Mouse (Mus musculus) thymus, adult 2 months (tissue): ENCODE data around the gene Mrpl27. TPM values are rescaled to one million over a fixed set of nuclear protein-coding genes. Genes with fewer than 3 reads are reported as not detected.
"Not testable (repeated sequence)": the region's sequence is repeated elsewhere in the genome, so short reads cannot be mapped to it uniquely, and the experiment has no call there.

Experiments used
- DNase-seq: peaks from one replicate; pipeline ENCODE4 v3.0.0; 2021
- H3K27ac ChIP-seq: fragments of 200-500 bp; 2 replicates; pipeline ENCODE4 v1.5.1; 2012; ENCODE audit warnings: low read length, control low read depth; ENCODE audit not compliant: control insufficient read depth, insufficient read depth
- H3K27me3 ChIP-seq: fragments of 200-500 bp; 2 replicates; pipeline ENCODE4 v1.6.1; 2012; ENCODE audit warnings: mild to moderate bottlenecking, low read length, moderate library complexity, mixed read lengths; ENCODE audit not compliant: control insufficient read depth, insufficient read depth
- H3K36me3 ChIP-seq: fragments of 200-500 bp; 2 replicates; pipeline ENCODE4 v1.6.1; 2012; ENCODE audit warnings: mild to moderate bottlenecking, low read length, moderate library complexity; ENCODE audit not compliant: control insufficient read depth, insufficient read depth
- H3K4me1 ChIP-seq: fragments of 200-500 bp; replicated peaks from 2 replicates; pipeline ENCODE4 v1.6.1; 2012; ENCODE audit warnings: low read length; ENCODE audit not compliant: control insufficient read depth, insufficient read depth
- H3K4me3 ChIP-seq: fragments of 200-500 bp; 2 replicates; pipeline ENCODE4 v1.5.1; 2012; ENCODE audit warnings: mild to moderate bottlenecking, low read length, control low read depth, moderate library complexity; ENCODE audit not compliant: control insufficient read depth, insufficient read depth
- CTCF ChIP-seq: fragments of 200-500 bp; IDR thresholded peaks from 2 replicates; pipeline ENCODE4 v1.5.1; 2012; ENCODE audit warnings: mild to moderate bottlenecking, control low read depth, low read length, moderate library complexity, borderline replicate concordance; ENCODE audit not compliant: control insufficient read depth, poor library complexity, insufficient read depth; ENCODE audit errors: extremely low read depth
- POLR2A ChIP-seq: fragments of 200-500 bp; IDR thresholded peaks from 2 replicates; pipeline ENCODE4 v1.6.1; 2012; ENCODE audit warnings: mild to moderate bottlenecking, low read length, control low read depth, moderate library complexity; ENCODE audit not compliant: control insufficient read depth, poor library complexity, insufficient read depth; ENCODE audit errors: extremely low read depth
- WGBS: fragments of 180-500 bp; shearing (Covaris S2); methylation state at CpG from one replicate; pipeline ENCODE4 v1.1.7; 2018; 5-methylcytosine and 5-hydroxymethylcytosine counted together
- polyA plus RNA-seq: library from polyadenylated mRNA; depleted of rRNA; stranded (reverse); fragments of >200 nt; gene quantifications from 2 replicates; pipeline ENCODE4 v1.2.3, GENCODE M21; 2012

Mrpl27 gene
- polyA plus RNA-seq, 1 experiment: 33.9 TPM

DNA sequence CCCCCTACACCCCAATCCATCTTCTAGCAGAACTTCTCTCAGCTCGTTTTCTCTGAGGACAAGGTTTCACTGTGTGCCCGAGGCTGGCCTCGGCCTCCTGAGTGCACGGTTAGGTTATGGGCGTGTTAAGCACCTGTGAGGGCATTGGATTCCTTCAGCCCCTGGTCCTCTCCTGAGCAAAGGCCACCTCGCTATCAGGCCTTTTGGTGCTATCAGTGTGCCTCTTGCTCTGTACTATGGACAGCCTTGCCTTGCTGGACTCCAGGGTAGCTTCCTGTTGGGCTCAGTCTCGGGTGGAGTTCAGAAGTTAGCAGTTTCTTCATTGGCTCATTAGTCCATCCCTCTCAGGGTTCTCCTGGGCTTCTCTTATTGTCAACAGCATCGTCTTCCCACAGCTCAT is 20.6 kb upstream of the Mrpl27 start:
- Histone ChIP-seq H3K4me1 (peaks cover 11% of the 10 kb centered on the region), H3K27me3 (no peaks in the 10 kb centered on the region), H3K27ac (no peak overlapping the region), H3K36me3 (peaks cover 49% of the 10 kb centered on the region), H3K4me3 (no peak overlapping the region)
- WGBS: 95% methylated on average over 8 of the region's 8 CpGs
- TF ChIP-seq CTCF: no peak
- no peak for TF ChIP-seq POLR2A
- DNase-seq: no peak

- H3K27ac ChIP-seq: no peak overlapping the region
- H3K36me3 ChIP-seq: peaks cover 64% of the 10 kb centered on the region
- DNase-seq: no peak
- peaks cover 11% of the 10 kb centered on the region for H3K4me1 ChIP-seq
- no peaks in the 10 kb centered on the region for H3K27me3 ChIP-seq
- 94% methylated on average over 5 of the region's 5 CpGs for WGBS
- TF ChIP-seq POLR2A: no peak
- no peak for TF ChIP-seq CTCF
- no peak overlapping the region for H3K4me3 ChIP-seq
Observed at GRCm38 (mm10) chr11:94634431-94634830, 19.1 kb upstream of the Mrpl27 start.

- DNase-seq: no peak
- Histone ChIP-seq H3K27me3 (no peaks in the 10 kb centered on the region), H3K36me3 (peaks cover 53% of the 10 kb centered on the region), H3K27ac (no peak overlapping the region), H3K4me1 (no peaks in the 10 kb centered on the region), H3K4me3 (no peak overlapping the region)
- TF ChIP-seq POLR2A (no peak), CTCF (no peak)
- 96% methylated on average over 8 of the region's 8 CpGs for WGBS
Observed at GRCm38 (mm10) chr11:94644461-94645219, 8.9 kb upstream of the Mrpl27 start.

DNA sequence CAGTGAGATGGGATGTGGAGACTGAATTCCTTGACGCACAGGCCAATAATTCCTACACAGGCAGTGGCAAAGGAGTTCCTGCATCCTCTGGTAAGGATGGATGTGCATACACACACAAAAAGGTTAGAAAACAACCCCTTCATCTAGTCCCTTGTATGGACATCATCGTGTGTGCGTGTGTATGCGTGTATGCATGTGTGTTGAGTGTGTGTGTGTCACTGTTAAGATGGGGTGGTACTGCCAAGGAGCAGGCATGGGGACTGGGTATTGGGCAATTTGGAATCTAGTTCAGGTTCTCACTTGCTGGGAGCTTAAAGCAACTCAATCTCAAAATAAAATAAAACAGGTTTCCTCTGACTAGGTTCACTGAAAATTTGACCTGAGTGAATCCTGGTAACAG is 7.1 kb upstream of the Mrpl27 start:
- WGBS: 99% methylated on average over 4 of the region's 4 CpGs
- H3K36me3 ChIP-seq: peaks cover 41% of the 10 kb centered on the region
- H3K4me1 ChIP-seq: no peaks in the 10 kb centered on the region
- no peak overlapping the region for H3K27ac ChIP-seq
- TF ChIP-seq POLR2A: no peak
- no peak for TF ChIP-seq CTCF
- no peak overlapping the region for H3K4me3 ChIP-seq
- no peak for DNase-seq
- H3K27me3 ChIP-seq: no peaks in the 10 kb centered on the region

- whole genome bisulfite sequencing: 97% methylated on average over 5 of the region's 7 CpGs
- H3K27ac ChIP-seq, H3K36me3 ChIP-seq: not testable (repeated sequence)
Observed at GRCm38 (mm10) chr11:94651241-94651640, 2.3 kb upstream of the Mrpl27 start.

GRCm38 (mm10) chr11:94652973-94653372 is 594 bp upstream of the Mrpl27 start:
- H3K36me3 ChIP-seq: peaks cover under 1% of the 10 kb centered on the region
- 61% methylated on average over 8 of the region's 8 CpGs for WGBS
- H3K27ac ChIP-seq: no peak overlapping the region
- TF ChIP-seq CTCF (no peak), POLR2A (no peak)
- no peak overlapping the region for H3K4me3 ChIP-seq
- H3K4me1 ChIP-seq: peaks cover 2% of the 10 kb centered on the region; the same call in 1 of the 2 replicates
- DNase-seq: no peak
- no peaks in the 10 kb centered on the region for H3K27me3 ChIP-seq

More at GRCm38 (mm10) chr11:94651241-94651640, 2.3 kb upstream of the Mrpl27 start:
- H3K4me1 ChIP-seq, DNase-seq, H3K27me3 ChIP-seq, H3K4me3 ChIP-seq: not testable (repeated sequence)

DNA sequence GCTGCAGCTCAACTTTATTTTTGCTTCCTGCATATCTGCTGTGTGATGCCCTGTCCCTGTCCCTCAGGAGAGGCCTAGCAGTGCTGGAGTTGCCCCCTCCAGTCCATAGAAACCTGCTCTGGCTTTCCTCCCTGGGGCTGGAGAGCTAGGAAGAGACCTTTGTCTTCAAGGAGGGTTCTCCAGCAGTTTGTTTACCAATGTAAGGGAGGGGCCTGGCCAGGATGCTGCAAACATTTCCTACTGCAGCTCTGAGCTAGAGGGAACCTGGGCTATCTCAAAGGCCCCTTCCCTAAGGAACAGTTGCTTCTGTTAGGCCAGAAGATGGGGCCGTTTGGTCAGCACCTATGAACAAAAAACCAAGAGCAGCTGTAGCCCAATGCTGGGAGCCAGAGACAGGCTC is 7.8 kb downstream of the Mrpl27 start:
- H3K4me3 ChIP-seq: no peak overlapping the region
- no peak for DNase-seq
- no peaks in the 10 kb centered on the region for H3K27me3 ChIP-seq
- H3K36me3 ChIP-seq: peaks cover 43% of the 10 kb centered on the region
- whole genome bisulfite sequencing: 94% methylated on average over 1 of the region's 1 CpGs
- no peaks in the 10 kb centered on the region for H3K4me1 ChIP-seq
- no peak overlapping the region; the same call in 1 of the 2 replicates for H3K27ac ChIP-seq
- TF ChIP-seq CTCF (no peak), POLR2A (no peak)
